Mouse (Mus musculus): Measurements from ENCODE around the gene Mfap3l. TPM values are rescaled to one million over a fixed set of nuclear protein-coding genes. Genes with fewer than 3 reads are reported as not detected.

The Mfap3l gene
- polyA plus RNA-seq, 1 experiment = 25.3 TPM

DNA sequence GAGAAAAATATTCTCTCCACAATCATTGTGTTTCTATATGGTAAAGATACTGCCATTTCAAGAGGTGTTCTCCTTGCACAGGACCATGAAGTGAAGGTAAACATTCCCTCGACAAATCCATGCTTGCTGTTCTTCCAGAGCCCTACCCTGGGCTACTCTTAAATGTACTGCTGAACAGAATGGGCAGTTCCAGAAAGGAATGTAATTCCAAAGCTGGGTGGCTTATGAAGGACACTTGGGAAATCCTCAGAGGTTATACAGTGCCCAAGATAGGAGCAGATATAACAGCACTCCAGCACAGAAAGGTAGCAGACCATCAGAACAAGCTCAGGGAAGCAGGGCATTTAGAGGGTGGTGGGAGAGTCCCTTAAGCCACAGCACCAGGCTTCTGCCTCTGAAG is 9.2 kb upstream of the Mfap3l start:
- TF ChIP-seq CTCF (IDR thresholded peaks at IDR 0.05; ENCODE audit: borderline replicate concordance, insufficient read depth, low read depth, low read length) (no peak), POLR2A (IDR thresholded peaks at IDR 0.05; ENCODE audit: borderline replicate concordance, insufficient read depth, low read length) (no peak)
- Histone ChIP-seq H3K27me3 (ENCODE audit: control insufficient read depth, insufficient read depth, low read length) (no peaks in the 10 kb centered on the region), H3K4me1 (ENCODE audit: control insufficient read depth, insufficient read depth, low read length) (no peaks in the 10 kb centered on the region), H3K4me3 (replicated peaks; ENCODE audit: insufficient read depth, low read depth, low read length) (no peak overlapping the region), H3K27ac (ENCODE audit: insufficient read depth, low read length) (no peak overlapping the region)
- DNase-seq = no peak
- 94% methylated on average over 1 of the region's 1 CpGs for WGBS

DNA sequence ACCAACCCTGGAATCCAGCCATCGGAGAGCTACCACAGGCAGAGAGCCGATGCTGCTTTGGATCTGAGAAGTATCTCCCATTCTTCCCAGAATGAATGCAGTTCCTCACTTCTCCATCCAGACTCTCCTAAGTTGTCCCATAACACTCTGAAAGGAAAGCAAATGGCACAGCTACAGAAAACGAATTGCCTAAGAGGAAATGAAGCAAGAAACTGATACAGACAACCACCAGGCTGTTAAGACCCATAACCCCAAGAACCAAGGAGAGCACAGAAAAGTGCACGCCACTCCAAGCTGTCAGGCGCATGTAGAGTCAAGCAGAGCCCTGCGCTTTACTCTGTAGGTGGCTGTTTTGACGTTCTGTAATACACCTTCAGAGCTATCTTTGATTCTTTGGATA is 7.9 kb upstream of the Mfap3l start:
- H3K27me3 ChIP-seq (ENCODE audit: control insufficient read depth, insufficient read depth, low read length) = no peaks in the 10 kb centered on the region
- WGBS = 82% methylated on average over 7 of the region's 7 CpGs
- TF ChIP-seq POLR2A (IDR thresholded peaks at IDR 0.05; ENCODE audit: borderline replicate concordance, insufficient read depth, low read length) (no peak), CTCF (IDR thresholded peaks at IDR 0.05; ENCODE audit: borderline replicate concordance, insufficient read depth, low read depth, low read length) (no peak)
- no peak overlapping the region for H3K4me3 ChIP-seq (replicated peaks; ENCODE audit: insufficient read depth, low read depth, low read length)
- DNase-seq = no peak
- no peaks in the 10 kb centered on the region for H3K4me1 ChIP-seq (ENCODE audit: control insufficient read depth, insufficient read depth, low read length)
- no peak overlapping the region for H3K27ac ChIP-seq (ENCODE audit: insufficient read depth, low read length)

DNA sequence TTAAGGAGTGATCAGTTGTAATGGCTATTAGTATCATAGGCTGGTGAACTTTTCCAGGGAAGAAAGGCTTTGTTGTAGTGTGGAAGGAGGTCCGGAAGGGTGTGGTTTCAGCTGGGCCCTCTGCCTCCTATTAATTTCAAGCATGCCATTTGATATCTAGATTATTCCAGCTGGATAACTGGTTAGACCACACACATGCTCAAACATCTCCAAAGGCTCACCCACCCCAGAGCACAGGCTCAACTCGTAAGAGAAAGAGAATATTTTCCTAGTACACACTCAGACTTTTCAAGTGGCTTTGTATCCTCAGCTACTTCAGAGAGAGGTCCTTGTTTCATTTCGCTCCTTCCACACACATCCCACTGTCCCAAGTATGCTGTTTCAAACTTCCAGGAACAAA is 4.7 kb upstream of the Mfap3l start:
- no peak overlapping the region for H3K4me3 ChIP-seq (replicated peaks; ENCODE audit: insufficient read depth, low read depth, low read length)
- no peak overlapping the region for H3K27ac ChIP-seq (ENCODE audit: insufficient read depth, low read length)
- H3K4me1 ChIP-seq (ENCODE audit: control insufficient read depth, insufficient read depth, low read length) = no peaks in the 10 kb centered on the region
- no peaks in the 10 kb centered on the region for H3K27me3 ChIP-seq (ENCODE audit: control insufficient read depth, insufficient read depth, low read length)
- DNase-seq = no peak
- TF ChIP-seq CTCF (IDR thresholded peaks at IDR 0.05; ENCODE audit: borderline replicate concordance, insufficient read depth, low read depth, low read length) = no peak
- no peak for TF ChIP-seq POLR2A (IDR thresholded peaks at IDR 0.05; ENCODE audit: borderline replicate concordance, insufficient read depth, low read length)
- WGBS = 74% methylated on average over 3 of the region's 3 CpGs

DNA sequence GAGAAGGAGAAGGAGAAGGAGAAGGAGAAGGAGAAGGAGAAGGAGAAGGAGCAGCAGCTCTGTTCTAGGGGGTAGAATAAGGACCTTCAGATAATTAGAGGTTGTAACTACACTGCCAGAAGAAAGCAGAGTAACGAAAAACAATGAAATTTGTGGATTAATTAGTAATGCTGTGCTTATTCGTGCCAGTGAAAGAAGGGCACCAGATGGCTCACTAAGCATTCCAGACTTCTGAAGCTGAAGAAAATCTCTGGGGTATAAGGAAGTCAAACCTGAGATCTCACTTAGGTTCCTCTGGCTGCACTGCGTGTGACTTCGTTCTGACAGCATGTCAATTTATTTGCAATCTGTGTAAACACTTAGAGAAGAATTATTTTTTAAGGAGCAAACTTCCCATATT is 3.6 kb upstream of the Mfap3l start:
- H3K27ac ChIP-seq (ENCODE audit: insufficient read depth, low read length) = no peak overlapping the region
- H3K27me3 ChIP-seq (ENCODE audit: control insufficient read depth, insufficient read depth, low read length) = no peaks in the 10 kb centered on the region
- no peak overlapping the region for H3K4me3 ChIP-seq (replicated peaks; ENCODE audit: insufficient read depth, low read depth, low read length)
- TF ChIP-seq POLR2A (IDR thresholded peaks at IDR 0.05; ENCODE audit: borderline replicate concordance, insufficient read depth, low read length) (no peak), CTCF (IDR thresholded peaks at IDR 0.05; ENCODE audit: borderline replicate concordance, insufficient read depth, low read depth, low read length) (no peak)
- 14% methylated on average over 4 of the region's 4 CpGs for WGBS
- no peaks in the 10 kb centered on the region for H3K4me1 ChIP-seq (ENCODE audit: control insufficient read depth, insufficient read depth, low read length)
- no peak for DNase-seq

DNA sequence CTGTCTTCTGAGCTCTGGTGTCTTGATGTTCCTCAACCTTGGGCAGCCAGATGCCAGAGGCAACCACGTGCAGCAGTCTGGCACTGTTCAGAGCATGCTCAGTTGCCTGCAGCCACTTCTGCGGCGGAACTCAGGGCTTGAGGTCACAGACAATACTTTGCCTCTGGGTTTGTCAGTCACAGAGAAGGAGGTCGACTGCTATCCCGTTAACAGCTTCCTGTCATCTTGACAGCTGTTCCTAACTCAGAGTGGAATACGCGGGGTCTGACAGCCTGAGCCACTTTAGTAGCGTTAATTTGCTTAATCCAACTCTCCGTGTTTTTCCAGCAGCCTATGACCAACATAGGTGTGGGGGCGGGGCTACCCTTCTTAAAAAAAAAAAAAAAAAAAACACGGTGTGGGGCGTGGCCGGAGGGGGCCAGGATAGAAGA is 1.1 kb upstream of the Mfap3l start:
- under 1% methylated on average over 13 of the region's 13 CpGs for WGBS

DNA sequence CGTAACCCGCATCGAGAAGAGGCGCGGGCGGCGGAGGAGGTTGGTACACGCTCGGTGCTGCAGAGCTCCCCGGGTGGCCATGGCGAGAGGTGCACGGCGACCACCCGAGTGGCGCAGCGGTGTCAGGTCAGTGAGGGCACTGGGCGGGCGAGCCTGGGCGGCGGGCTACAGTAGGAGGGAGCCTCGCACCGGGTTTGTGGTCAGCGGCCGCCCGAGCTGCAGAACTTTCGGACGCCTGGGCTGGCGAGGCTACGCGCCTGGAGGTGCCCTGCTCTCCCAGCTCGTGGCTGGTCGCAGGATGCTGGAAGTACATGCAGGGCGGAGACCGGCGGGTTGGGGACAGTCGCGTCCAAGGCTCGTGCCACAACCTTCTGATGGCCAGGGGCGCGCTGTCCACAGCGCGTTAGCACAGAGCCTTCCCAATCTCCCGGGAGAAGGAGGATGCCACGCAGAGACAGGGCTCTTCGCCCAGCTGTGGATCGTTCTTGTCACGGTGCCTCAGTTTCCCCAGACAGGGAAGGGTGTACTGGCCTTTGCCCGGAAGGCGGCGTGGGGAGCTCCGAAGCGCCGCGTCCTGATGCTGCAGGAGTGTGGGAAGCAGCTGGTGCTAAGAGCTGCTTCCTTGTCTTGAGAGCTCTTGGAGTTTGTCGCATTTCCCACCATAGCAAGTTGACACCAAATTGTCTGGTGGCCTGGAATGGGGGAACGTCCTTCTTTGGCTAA is 467 bp downstream of the Mfap3l start:
- peak overlapping the region; percentile 56 for H3K4me3 ChIP-seq (replicated peaks; ENCODE audit: insufficient read depth, low read depth, low read length)
- DNase-seq = peak in 1 of 2 experiments; percentile 91
- 2% methylated on average over 56 of the region's 56 CpGs for WGBS

More for the DNA sequence above, 1.1 kb upstream of the Mfap3l start:
- Histone ChIP-seq H3K27ac (ENCODE audit: insufficient read depth, low read length) (no peak overlapping the region), H3K4me1 (ENCODE audit: control insufficient read depth, insufficient read depth, low read length) (no peaks in the 10 kb centered on the region), H3K4me3 (replicated peaks; ENCODE audit: insufficient read depth, low read depth, low read length) (peak overlapping the region; percentile 54), H3K27me3 (ENCODE audit: control insufficient read depth, insufficient read depth, low read length) (no peaks in the 10 kb centered on the region)
- peak; percentile 84 to 85 for DNase-seq
- no peak for TF ChIP-seq CTCF (IDR thresholded peaks at IDR 0.05; ENCODE audit: borderline replicate concordance, insufficient read depth, low read depth, low read length)
- TF ChIP-seq POLR2A (IDR thresholded peaks at IDR 0.05; ENCODE audit: borderline replicate concordance, insufficient read depth, low read length) = 0 out of 2 replicates have a peak, but pooled peaks have one; percentile 42

DNA sequence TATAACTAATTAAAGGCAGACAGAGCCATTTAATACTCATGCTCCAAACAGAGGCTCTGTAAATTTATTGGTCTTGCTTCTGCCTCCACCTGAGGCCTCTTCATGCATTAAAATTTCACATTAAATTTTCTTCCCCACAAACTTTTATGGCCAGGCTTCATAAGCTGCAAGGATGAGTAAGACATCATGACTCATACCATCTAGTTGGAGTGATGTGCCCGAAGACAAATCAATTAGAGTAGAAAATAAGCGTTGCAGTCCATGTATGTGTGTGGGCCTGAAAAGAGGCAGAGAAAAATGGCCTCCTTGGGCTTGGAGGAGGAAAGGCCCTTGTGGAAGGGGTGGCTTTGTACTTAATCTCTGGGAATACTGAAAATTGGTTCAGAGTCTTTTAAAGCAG is 2.3 kb downstream of the Mfap3l start:
- H3K27me3 ChIP-seq (ENCODE audit: control insufficient read depth, insufficient read depth, low read length) = no peaks in the 10 kb centered on the region
- no peak for TF ChIP-seq CTCF (IDR thresholded peaks at IDR 0.05; ENCODE audit: borderline replicate concordance, insufficient read depth, low read depth, low read length)
- TF ChIP-seq POLR2A (IDR thresholded peaks at IDR 0.05; ENCODE audit: borderline replicate concordance, insufficient read depth, low read length) = no peak
- H3K27ac ChIP-seq (ENCODE audit: insufficient read depth, low read length) = no peak overlapping the region
- no peaks in the 10 kb centered on the region for H3K4me1 ChIP-seq (ENCODE audit: control insufficient read depth, insufficient read depth, low read length)
- H3K4me3 ChIP-seq (replicated peaks; ENCODE audit: insufficient read depth, low read depth, low read length) = no peak overlapping the region
- DNase-seq = no peak
- 77% methylated on average over 2 of the region's 2 CpGs for WGBS

More for the DNA sequence above, 467 bp downstream of the Mfap3l start:
- no peak for TF ChIP-seq CTCF (IDR thresholded peaks at IDR 0.05; ENCODE audit: borderline replicate concordance, insufficient read depth, low read depth, low read length)
- no peak for TF ChIP-seq POLR2A (IDR thresholded peaks at IDR 0.05; ENCODE audit: borderline replicate concordance, insufficient read depth, low read length)
- Histone ChIP-seq H3K4me1 (ENCODE audit: control insufficient read depth, insufficient read depth, low read length) (no peaks in the 10 kb centered on the region), H3K27ac (ENCODE audit: insufficient read depth, low read length) (peak overlapping the region; percentile 71), H3K27me3 (ENCODE audit: control insufficient read depth, insufficient read depth, low read length) (no peaks in the 10 kb centered on the region)

DNA sequence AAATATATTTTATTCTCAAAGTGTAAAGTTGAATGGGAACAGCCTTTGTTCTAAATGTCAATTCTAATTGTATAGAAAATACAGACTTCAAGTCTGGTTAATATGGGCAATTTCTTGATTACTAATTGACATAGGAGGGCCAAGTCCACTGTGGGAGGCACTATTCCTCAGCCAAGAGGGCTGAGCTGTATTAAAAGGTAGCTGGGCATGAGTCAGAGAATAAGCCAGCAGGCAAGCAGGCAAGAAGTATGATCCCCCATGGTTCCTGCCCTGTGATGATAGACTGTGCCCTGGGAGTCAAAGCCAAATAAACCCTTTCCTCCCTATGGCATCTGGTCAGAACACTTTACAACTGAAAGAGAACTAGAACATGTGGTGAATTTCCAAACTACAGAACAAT is 3.2 kb downstream of the Mfap3l start:
- Histone ChIP-seq H3K4me3 (replicated peaks; ENCODE audit: insufficient read depth, low read depth, low read length) (no peak overlapping the region), H3K27me3 (ENCODE audit: control insufficient read depth, insufficient read depth, low read length) (no peaks in the 10 kb centered on the region), H3K4me1 (ENCODE audit: control insufficient read depth, insufficient read depth, low read length) (no peaks in the 10 kb centered on the region), H3K27ac (ENCODE audit: insufficient read depth, low read length) (no peak overlapping the region)
- no peak for DNase-seq
- TF ChIP-seq POLR2A (IDR thresholded peaks at IDR 0.05; ENCODE audit: borderline replicate concordance, insufficient read depth, low read length) (no peak), CTCF (IDR thresholded peaks at IDR 0.05; ENCODE audit: borderline replicate concordance, insufficient read depth, low read depth, low read length) (no peak)

Data from cerebellum, adult 2 months (tissue).